Mouse (Mus musculus) MEL (cell line): Measurements from ENCODE around the gene Med17. TPM values are rescaled to one million over a fixed set of nuclear protein-coding genes. Genes with fewer than 3 reads are reported as not detected.

Source experiments
- DNase-seq: peaks from one replicate; pipeline ENCODE4 v3.0.0; 2011; ENCODE audit warnings: low read depth, low spot score
- H3K27ac ChIP-seq: 2 replicates; pipeline ENCODE4 v1.5.1; 2012; ENCODE audit warnings: low read depth, mild to moderate bottlenecking, control low read depth, low read length, moderate library complexity; ENCODE audit not compliant: control insufficient read depth
- H3K27me3 ChIP-seq, 2 experiments: fragments of 150-350 bp in 1 of 2; sonication (generic) in 1 of 2; 2 replicates each; pipeline ENCODE4 v1.6.1; 2012; ENCODE audit warnings: low read length in 2 of 2, mild to moderate bottlenecking in 2 of 2, improper control_type of control experiment in 1 of 2, moderate library complexity in 1 of 2; ENCODE audit not compliant: insufficient read depth in 2 of 2, control insufficient read depth in 1 of 2
- H3K36me3 ChIP-seq, 2 experiments: 2 replicates each; pipeline ENCODE4 v1.6.1; 2012 to 2014; ENCODE audit warnings: low read length in 2 of 2, improper control_type of control experiment in 1 of 2, inconsistent platforms in 1 of 2, mild to moderate bottlenecking in 1 of 2; ENCODE audit not compliant: insufficient read depth in 2 of 2, control insufficient read depth in 1 of 2
- H3K4me1 ChIP-seq, 2 experiments: fragments of 150-350 bp in 1 of 2; sonication (generic) in 1 of 2; 2 replicates each; pipeline ENCODE4 v1.6.1; 2012; ENCODE audit warnings: low read length in 2 of 2, improper control_type of control experiment in 1 of 2, mild to moderate bottlenecking in 1 of 2; ENCODE audit not compliant: insufficient read depth in 2 of 2, control insufficient read depth in 1 of 2
- H3K4me3 ChIP-seq, 2 experiments: fragments of 150-350 bp in 1 of 2; sonication (generic) in 1 of 2; 2 replicates each; pipeline ENCODE4 v1.5.1; 2012; ENCODE audit warnings: low read depth in 2 of 2, low read length in 2 of 2, mild to moderate bottlenecking in 2 of 2, moderate library complexity in 2 of 2, control low read depth in 1 of 2, improper control_type of control experiment in 1 of 2; ENCODE audit not compliant: control insufficient read depth in 1 of 2, insufficient read depth in 1 of 2
- H3K79me2 ChIP-seq: 2 replicates; pipeline ENCODE4 v1.6.1; 2012; ENCODE audit warnings: mild to moderate bottlenecking, low read length, moderate library complexity; ENCODE audit not compliant: control insufficient read depth, poor library complexity, insufficient read depth
- H3K9ac ChIP-seq: 2 replicates; pipeline ENCODE4 v1.6.1; 2012; ENCODE audit warnings: low read depth, mild to moderate bottlenecking, control low read depth, low read length, moderate library complexity; ENCODE audit not compliant: control insufficient read depth, poor library complexity, severe bottlenecking
- H3K9me3 ChIP-seq: fragments of 150-350 bp; sonication (generic); replicated peaks from 2 replicates; pipeline ENCODE4 v1.6.1; 2012; ENCODE audit warnings: mild to moderate bottlenecking, low read length, improper control_type of control experiment, moderate library complexity; ENCODE audit not compliant: insufficient read depth
- CTCF ChIP-seq, 3 experiments: IDR thresholded peaks in 2 of 3; conservative IDR thresholded peaks in 1 of 3; 2 replicates each; pipeline ENCODE4 v1.5.1; 2011 to 2012; ENCODE audit warnings: low read length in 3 of 3, low read depth in 2 of 3, mild to moderate bottlenecking in 2 of 3, improper control_type of control experiment in 1 of 3, inconsistent platforms in 1 of 3, mixed read lengths in 1 of 3, moderate library complexity in 1 of 3; ENCODE audit not compliant: control insufficient read depth in 1 of 3, insufficient read depth in 1 of 3, poor library complexity in 1 of 3, severe bottlenecking in 1 of 3
- E2F4 ChIP-seq: IDR thresholded peaks from 2 replicates; pipeline ENCODE4 v1.6.1; 2011; ENCODE audit warnings: low read depth, low read length, improper control_type of control experiment, borderline replicate concordance
- GABPA ChIP-seq: IDR thresholded peaks from 2 replicates; pipeline ENCODE4 v1.6.1; 2012; ENCODE audit warnings: low read depth, mild to moderate bottlenecking, inconsistent platforms, low read length, improper control_type of control experiment, moderate library complexity
- GATA1 ChIP-seq: IDR thresholded peaks from 2 replicates; pipeline ENCODE4 v1.6.1; 2011; ENCODE audit warnings: low read depth, low read length, improper control_type of control experiment
- HCFC1 ChIP-seq: IDR thresholded peaks from 2 replicates; pipeline ENCODE4 v1.6.1; 2012; ENCODE audit warnings: low read depth, mild to moderate bottlenecking, inconsistent platforms, low read length, improper control_type of control experiment, moderate library complexity
- JUND ChIP-seq: IDR thresholded peaks from 2 replicates; pipeline ENCODE4 v1.6.1; 2011; ENCODE audit warnings: low read depth, mild to moderate bottlenecking, improper control_type of control experiment, low read length
- MAFK ChIP-seq: IDR thresholded peaks from 2 replicates; pipeline ENCODE4 v1.6.1; 2011; ENCODE audit warnings: low read depth, mild to moderate bottlenecking, low read length, improper control_type of control experiment, borderline replicate concordance
- MEF2A ChIP-seq: IDR thresholded peaks from 2 replicates; pipeline ENCODE4 v1.6.1; 2014; ENCODE audit warnings: low read depth, mild to moderate bottlenecking, inconsistent platforms, low read length, improper control_type of control experiment; ENCODE audit not compliant: poor library complexity, insufficient replicate concordance, severe bottlenecking; ENCODE audit errors: extremely low read depth
- NRF1 ChIP-seq: IDR thresholded peaks from 2 replicates; pipeline ENCODE4 v1.6.1; 2014; ENCODE audit warnings: low read depth, mild to moderate bottlenecking, inconsistent platforms, low read length, improper control_type of control experiment, moderate library complexity; ENCODE audit not compliant: poor library complexity, insufficient read depth, severe bottlenecking
- POLR2A ChIP-seq, 2 experiments: IDR thresholded peaks; 2 replicates each; pipeline ENCODE4 v1.6.1; 2011 to 2012; ENCODE audit warnings: low read length in 2 of 2, mild to moderate bottlenecking in 2 of 2, control low read depth in 1 of 2, improper control_type of control experiment in 1 of 2, low read depth in 1 of 2, moderate library complexity in 1 of 2; ENCODE audit not compliant: control insufficient read depth in 1 of 2, insufficient read depth in 1 of 2, poor library complexity in 1 of 2
- POLR2AphosphoS2 ChIP-seq: IDR thresholded peaks from 2 replicates; pipeline ENCODE4 v1.6.1; 2011; ENCODE audit warnings: low read length, improper control_type of control experiment
- RAD21 ChIP-seq: IDR thresholded peaks from 2 replicates; pipeline ENCODE4 v1.6.1; 2011; ENCODE audit warnings: mild to moderate bottlenecking, low read depth, low read length, improper control_type of control experiment
- SIN3A ChIP-seq: IDR thresholded peaks from 2 replicates; pipeline ENCODE4 v1.6.1; 2012; ENCODE audit warnings: low read length, improper control_type of control experiment, inconsistent platforms
- SMC3 ChIP-seq: IDR thresholded peaks from 2 replicates; pipeline ENCODE4 v1.6.1; 2011; ENCODE audit warnings: low read depth, low read length, improper control_type of control experiment
- TAL1 ChIP-seq: IDR thresholded peaks from 2 replicates; pipeline ENCODE4 v1.6.1; 2012; ENCODE audit warnings: mild to moderate bottlenecking, inconsistent platforms, low read length, moderate library complexity, mixed read lengths
- TBP ChIP-seq: IDR thresholded peaks from 2 replicates; pipeline ENCODE4 v1.8.0; 2011; ENCODE audit warnings: low read depth, low read length, improper control_type of control experiment
- TCF12 ChIP-seq: IDR thresholded peaks from 2 replicates; pipeline ENCODE4 v1.6.1; 2014; ENCODE audit warnings: low read depth, mild to moderate bottlenecking, inconsistent platforms, low read length, improper control_type of control experiment, moderate library complexity
- UBTF ChIP-seq: IDR thresholded peaks from 2 replicates; pipeline ENCODE4 v1.6.1; 2012; ENCODE audit warnings: low read depth, mild to moderate bottlenecking, inconsistent platforms, low read length, improper control_type of control experiment, moderate library complexity, borderline replicate concordance; ENCODE audit not compliant: insufficient read depth
- USF1 ChIP-seq: IDR thresholded peaks from 2 replicates; pipeline ENCODE4 v1.6.1; 2014; ENCODE audit warnings: low read depth, mild to moderate bottlenecking, inconsistent platforms, low read length, improper control_type of control experiment, moderate library complexity
- ZC3H11A ChIP-seq: IDR thresholded peaks from 2 replicates; pipeline ENCODE4 v1.6.1; 2012; ENCODE audit warnings: low read depth, mild to moderate bottlenecking, inconsistent platforms, low read length, improper control_type of control experiment
- ZMIZ1 ChIP-seq: IDR thresholded peaks from 2 replicates; pipeline ENCODE4 v1.6.1; 2012; ENCODE audit warnings: low read depth, mild to moderate bottlenecking, inconsistent platforms, low read length, improper control_type of control experiment, moderate library complexity
- ZNF384 ChIP-seq: IDR thresholded peaks from 2 replicates; pipeline ENCODE4 v1.6.1; 2012; ENCODE audit warnings: low read depth, mild to moderate bottlenecking, inconsistent platforms, low read length, improper control_type of control experiment
- polyA plus RNA-seq, 2 experiments: library from polyadenylated mRNA; stranded (reverse) in 1 of 2; unstranded in 1 of 2; fragments of >175 nt in 1 of 2; fragments of >200 nt in 1 of 2; gene quantifications; 2 replicates each; pipeline versions ENCODE4 v1.2.1 to v1.2.4; 2012; ENCODE audit warnings: low replicate concordance in 2 of 2, low read depth in 1 of 2; ENCODE audit not compliant: insufficient read length in 2 of 2, insufficient read depth in 1 of 2, missing spikeins in 1 of 2
- total RNA-seq: library from RNA; depleted of rRNA; stranded (reverse); fragments of 300-350 nt; gene quantifications from 2 replicates; pipeline ENCODE4 v1.2.3, GENCODE M21; 2012; rRNA removed

Med17 gene
- total and polyA plus RNA-seq, 3 experiments = 175 to 478 (median 185) TPM

GRCm38 (mm10) chr9:15213695-15214094, 66.0 kb downstream of the Med17 start (continued):
- TF ChIP-seq JUND (no peak), HCFC1 (no peak), USF1 (no peak), ZC3H11A (no peak), TAL1 (no peak), NRF1 (no peak), POLR2AphosphoS2 (no peak), GABPA (no peak)

GRCm38 (mm10) chr9:15211876-15212275, 67.9 kb downstream of the Med17 start:
- H3K27me3 ChIP-seq = peaks cover 4 to 13% of the 10 kb centered on the region in 2 experiments
- peaks cover 2 to 8% of the 10 kb centered on the region in 2 experiments; a peak in 3 of 4 replicates for H3K4me1 ChIP-seq
- TF ChIP-seq GATA1 (no peak), HCFC1 (no peak), SIN3A (no peak), MAFK (no peak), SMC3 (peak; percentile 40), ZNF384 (no peak), TBP (no peak), MEF2A (no peak), ZMIZ1 (no peak), NRF1 (no peak), TCF12 (no peak), RAD21 (peak; percentile 56), JUND (no peak), CTCF (IDR thresholded peaks at IDR 0.05 in 2 of 3, conservative IDR thresholded peaks at IDR 0.05 in 1 of 3; ENCODE audit: control insufficient read depth in 1 of 3, insufficient read depth in 1 of 3, low read depth in 2 of 3, low read length in 3 of 3, poor library complexity in 1 of 3, severe bottlenecking in 1 of 3) (peak in 1 of 3 experiments; percentile 44; a peak in 2 of 6 replicates), UBTF (no peak), E2F4 (no peak), POLR2A (IDR thresholded peaks at IDR 0.05; ENCODE audit: control insufficient read depth in 1 of 2, insufficient read depth in 1 of 2, low read depth in 1 of 2, low read length in 2 of 2, poor library complexity in 1 of 2) (no peak), GABPA (no peak)
- H3K27ac ChIP-seq = no peak overlapping the region
- H3K36me3 ChIP-seq = peaks cover 0 to 4% of the 10 kb centered on the region in 2 experiments; a peak in 1 of 4 replicates
- no peaks in the 10 kb centered on the region for H3K79me2 ChIP-seq
- H3K9ac ChIP-seq = no peak overlapping the region
- no peaks in the 10 kb centered on the region for H3K9me3 ChIP-seq
- no peak overlapping the region for H3K4me3 ChIP-seq
- DNase-seq = no peak

Other genes starting within 250 kb of the Med17 start
- 10.6 and 12.5 TPM in 2 replicates for gene Panx1, start 234.5 kb downstream of the Med17 start, total RNA-seq
- gene Panx1, start 234.5 kb downstream of the Med17 start, polyA plus RNA-seq = 10 to 100 TPM in 1 of 2 experiments, not detected in 1; 20.3 TPM
- not detected in 2 replicates for gene Hephl1, start 167.8 kb downstream of the Med17 start, total RNA-seq
- gene Hephl1, start 167.8 kb downstream of the Med17 start, polyA plus RNA-seq = not detected
- gene Vstm5, start 40.9 kb downstream of the Med17 start, total RNA-seq = 18.0 and 27.0 TPM in 2 replicates
- 10 to 100 TPM in 1 of 2 experiments, not detected in 1; 23.5 TPM for gene Vstm5, start 40.9 kb downstream of the Med17 start, polyA plus RNA-seq
- 688 and 860 TPM in 2 replicates for gene Taf1d, start 26.3 kb upstream of the Med17 start, total RNA-seq
- 100 to 1,000 TPM; 298 to 548 TPM for gene Taf1d, start 26.3 kb upstream of the Med17 start, polyA plus RNA-seq
- gene 4931406C07Rik, start 26.5 kb upstream of the Med17 start, total RNA-seq = 10.4 and 12.8 TPM in 2 replicates
- gene 4931406C07Rik, start 26.5 kb upstream of the Med17 start, polyA plus RNA-seq = 10 to 100 TPM; 31.8 to 56.2 TPM
- gene Cep295, start 77.9 kb upstream of the Med17 start, total RNA-seq = 53.7 and 57.0 TPM in 2 replicates
- 1,000 to 10,000 TPM in 1 of 2 experiments, 10 to 100 TPM in 1; 73.3 to 1,483 TPM for gene Cep295, start 77.9 kb upstream of the Med17 start, polyA plus RNA-seq
- not detected in 2 replicates for gene Smco4, start 213.5 kb upstream of the Med17 start, total RNA-seq
- not detected for gene Smco4, start 213.5 kb upstream of the Med17 start, polyA plus RNA-seq